Mouse (Mus musculus) midbrain, embryonic 13.5 days (tissue): ENCODE measurements at regions not wholly inside any gene's neighbourhood (a gene's known extent, or its start where the extent isn't known, plus 50 kb on each side); places are given as distances from the start of the nearest gene placed in this dataset.

Source experiments
- ATAC-seq: fragments of 200-750 bp; cut with Nextera tagmentation; 2 replicates; pipeline ENCODE4 v1.8.0; 2017; ENCODE audit warnings: mild to moderate bottlenecking, moderate TSS enrichment, moderate library complexity
- H3K27ac ChIP-seq: fragments of 300-500 bp; sonication (generic); 2 replicates; pipeline ENCODE4 v1.5.1; 2015; ENCODE audit warnings: inconsistent platforms, mild to moderate bottlenecking, moderate library complexity
- H3K27me3 ChIP-seq: fragments of 300-500 bp; sonication (generic); 2 replicates; pipeline ENCODE4 v1.6.1; 2015; ENCODE audit warnings: mild to moderate bottlenecking, inconsistent platforms
- H3K36me3 ChIP-seq: fragments of 300-500 bp; sonication (generic); 2 replicates; pipeline ENCODE4 v1.6.1; 2015; ENCODE audit warnings: mild to moderate bottlenecking, inconsistent platforms
- H3K4me1 ChIP-seq: fragments of 300-500 bp; sonication (generic); replicated peaks from 2 replicates; pipeline ENCODE4 v1.6.1; 2015; ENCODE audit warnings: inconsistent platforms
- H3K4me2 ChIP-seq: fragments of 300-500 bp; sonication (generic); replicated peaks from 2 replicates; pipeline ENCODE4 v1.6.1; 2015; ENCODE audit warnings: moderate library complexity, mild to moderate bottlenecking, inconsistent platforms
- H3K4me3 ChIP-seq: fragments of 300-500 bp; sonication (generic); replicated peaks from 2 replicates; pipeline ENCODE4 v1.5.1; 2015; ENCODE audit warnings: mild to moderate bottlenecking, inconsistent platforms
- H3K9ac ChIP-seq: fragments of 300-500 bp; sonication (generic); replicated peaks from 2 replicates; pipeline ENCODE4 v1.6.1; 2015; ENCODE audit warnings: mild to moderate bottlenecking, inconsistent platforms
- H3K9me3 ChIP-seq: fragments of 300-500 bp; sonication (generic); 2 replicates; pipeline ENCODE4 v1.6.1; 2016; ENCODE audit warnings: mild to moderate bottlenecking, inconsistent platforms
- WGBS: fragments of 180-500 bp; shearing (Covaris S2); methylation state at CpG from one replicate; pipeline ENCODE4 v1.1.7; 2015; 5-methylcytosine and 5-hydroxymethylcytosine counted together

DNA sequence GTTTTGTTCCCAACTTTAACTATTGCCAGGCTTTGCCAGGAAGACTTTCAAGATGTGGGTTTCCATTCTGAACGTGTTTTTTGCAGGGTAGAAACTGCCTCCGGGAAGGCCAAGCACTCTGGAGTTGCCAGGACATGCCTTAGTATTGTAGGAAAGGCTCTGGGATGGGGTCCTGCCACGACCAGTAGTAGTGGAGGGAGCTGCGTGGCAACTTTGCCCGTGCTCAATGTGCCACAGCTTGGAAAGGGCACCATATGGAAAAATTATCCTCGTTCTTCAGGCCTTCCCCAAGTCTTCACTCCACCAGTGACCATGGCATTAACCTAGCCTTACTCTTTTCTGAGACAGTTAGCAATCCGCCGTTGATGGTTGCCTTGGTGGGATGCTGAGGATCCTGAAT is 72.5 kb upstream of the Ppara start:
- 82% methylated on average over 8 of the region's 8 CpGs for WGBS
- Histone ChIP-seq H3K27me3 (peaks cover 91% of the 10 kb centered on the region), H3K4me1 (peaks cover 12% of the 10 kb centered on the region), H3K4me3 (no peak overlapping the region), H3K27ac (no peak overlapping the region), H3K9ac (no peak overlapping the region), H3K4me2 (no peak overlapping the region), H3K36me3 (no peaks in the 10 kb centered on the region), H3K9me3 (no peaks in the 10 kb centered on the region)
- no peak for ATAC-seq

DNA sequence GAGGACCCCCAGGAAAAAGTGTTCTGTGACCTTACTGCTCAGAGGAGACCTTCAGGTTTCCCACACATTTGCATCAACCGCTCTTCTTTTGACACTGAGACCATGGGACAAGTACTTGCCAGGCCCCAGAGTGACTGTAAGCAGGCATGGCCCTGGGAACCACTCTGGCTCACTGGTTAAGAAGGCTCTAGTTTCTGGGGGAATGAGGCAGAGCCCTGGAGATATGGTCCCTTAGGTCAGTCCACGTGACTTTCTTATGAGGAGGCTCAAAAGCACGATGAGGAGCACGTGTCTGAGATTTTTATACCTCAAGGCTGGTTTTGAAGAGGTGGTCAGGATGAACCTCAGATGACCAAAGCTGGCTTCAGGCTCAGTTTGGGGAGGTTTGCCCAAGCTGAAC is 72.1 kb upstream of the Ppara start:
- 87% methylated on average over 4 of the region's 4 CpGs for WGBS
- no peak for ATAC-seq
- H3K4me1 ChIP-seq = peaks cover 13% of the 10 kb centered on the region

DNA sequence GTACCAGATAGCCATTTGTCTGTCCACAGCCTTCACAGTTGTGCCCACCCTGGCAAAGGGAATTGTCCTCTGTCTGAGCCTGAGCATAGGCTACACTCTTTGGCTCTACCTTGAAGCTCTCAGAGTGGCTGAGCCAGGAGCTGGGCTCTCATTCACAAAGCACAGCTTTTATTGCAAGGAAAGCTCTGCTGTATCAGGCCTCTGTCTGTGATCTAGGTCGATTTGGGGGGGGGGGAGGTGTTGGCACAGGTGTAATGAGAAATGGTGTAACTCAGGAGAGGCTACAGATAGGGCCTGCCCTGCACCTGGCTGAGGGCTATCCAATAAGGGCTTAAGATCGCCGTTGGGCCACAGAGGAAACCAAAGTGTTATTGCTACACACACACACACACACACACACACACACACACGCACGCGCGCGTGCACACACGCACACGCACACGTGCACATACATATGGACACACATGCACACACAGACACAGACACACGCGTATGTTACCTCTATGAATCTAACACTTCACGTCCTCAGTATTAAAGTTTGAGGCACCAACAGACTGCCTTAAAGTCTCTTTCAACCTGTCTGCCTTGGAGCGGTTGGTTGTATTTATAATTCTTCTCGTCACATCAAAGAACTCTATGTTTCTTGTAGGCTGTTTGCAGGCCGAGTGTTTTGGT is 70.9 kb upstream of the Ppara start:
- ATAC-seq = no peak
- H3K27ac ChIP-seq = no peak overlapping the region

More for the DNA sequence above, 72.1 kb upstream of the Ppara start:
- Histone ChIP-seq H3K9ac (no peak overlapping the region), H3K27me3 (peaks cover 91% of the 10 kb centered on the region), H3K27ac (no peak overlapping the region), H3K9me3 (no peaks in the 10 kb centered on the region), H3K4me3 (no peak overlapping the region), H3K36me3 (no peaks in the 10 kb centered on the region), H3K4me2 (no peak overlapping the region)

DNA sequence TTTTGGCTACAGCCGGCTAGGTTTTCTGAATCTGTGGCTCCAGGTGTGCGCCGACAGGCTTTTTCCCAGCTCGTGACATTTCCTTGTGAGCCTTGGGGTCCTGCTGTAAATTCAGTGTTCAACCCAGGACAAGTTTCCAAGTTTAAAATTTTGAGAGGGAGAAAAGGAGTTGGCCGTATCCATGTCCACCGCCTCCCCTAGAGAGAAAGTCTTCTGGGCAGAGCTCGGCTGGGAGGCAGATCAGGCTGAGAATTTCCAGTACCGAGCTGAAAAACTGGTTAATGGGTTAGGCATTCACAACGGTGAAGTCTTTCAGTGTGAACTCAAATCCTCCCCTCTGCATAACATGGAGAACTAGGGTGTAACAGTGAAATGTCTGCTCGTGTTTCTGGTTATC is 70.4 kb upstream of the Ppara start:
- Histone ChIP-seq H3K4me3 (no peak overlapping the region), H3K4me1 (peaks cover 19% of the 10 kb centered on the region), H3K9ac (no peak overlapping the region), H3K27me3 (peaks cover 89% of the 10 kb centered on the region), H3K27ac (no peak overlapping the region), H3K36me3 (no peaks in the 10 kb centered on the region), H3K4me2 (no peak overlapping the region), H3K9me3 (no peaks in the 10 kb centered on the region)
- 78% methylated on average over 10 of the region's 10 CpGs for WGBS
- no peak for ATAC-seq

More for the DNA sequence above, 70.9 kb upstream of the Ppara start:
- WGBS = 87% methylated on average over 17 of the region's 17 CpGs
- Histone ChIP-seq H3K4me2 (no peak overlapping the region), H3K27me3 (peaks cover 89% of the 10 kb centered on the region), H3K4me3 (no peak overlapping the region), H3K9ac (no peak overlapping the region), H3K4me1 (peaks cover 14% of the 10 kb centered on the region), H3K36me3 (no peaks in the 10 kb centered on the region), H3K9me3 (no peaks in the 10 kb centered on the region)

DNA sequence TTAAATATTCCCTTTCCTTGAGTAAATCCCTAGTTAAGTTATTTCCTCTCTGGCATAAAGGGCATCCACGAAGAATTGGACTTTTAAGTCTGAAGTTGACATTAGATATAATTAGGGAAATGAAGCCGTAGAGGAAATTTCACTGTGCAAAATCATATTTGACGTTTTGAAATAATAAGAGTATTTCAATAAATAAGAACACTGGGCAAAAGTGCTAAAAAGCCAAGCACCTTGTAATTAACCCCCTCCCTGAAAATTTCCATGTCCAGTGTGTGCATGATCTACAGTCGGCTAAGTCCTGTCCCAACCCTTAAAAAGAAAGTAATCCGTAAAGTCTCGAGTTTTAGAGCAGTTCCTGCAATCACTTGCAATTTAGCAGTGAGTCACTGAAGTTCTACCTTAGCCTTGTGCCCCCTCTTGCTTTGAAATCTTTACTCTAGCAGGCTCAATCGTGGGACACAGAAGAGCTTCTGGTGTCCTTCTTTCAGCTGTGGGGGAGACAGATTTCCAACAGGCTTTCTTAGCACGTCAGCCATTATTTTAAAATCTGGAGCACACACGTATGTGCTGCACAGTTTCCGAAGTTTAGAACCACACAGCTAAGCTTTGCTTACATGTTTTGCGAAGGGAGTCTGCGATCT is 69.5 kb upstream of the Ppara start:
- ATAC-seq = no peak
- Histone ChIP-seq H3K9ac (no peak overlapping the region), H3K4me1 (peaks cover 28% of the 10 kb centered on the region), H3K27ac (no peak overlapping the region), H3K36me3 (no peaks in the 10 kb centered on the region), H3K4me2 (no peak overlapping the region), H3K4me3 (no peak overlapping the region), H3K9me3 (no peaks in the 10 kb centered on the region), H3K27me3 (peaks cover 90% of the 10 kb centered on the region)
- WGBS = 76% methylated on average over 12 of the region's 12 CpGs

DNA sequence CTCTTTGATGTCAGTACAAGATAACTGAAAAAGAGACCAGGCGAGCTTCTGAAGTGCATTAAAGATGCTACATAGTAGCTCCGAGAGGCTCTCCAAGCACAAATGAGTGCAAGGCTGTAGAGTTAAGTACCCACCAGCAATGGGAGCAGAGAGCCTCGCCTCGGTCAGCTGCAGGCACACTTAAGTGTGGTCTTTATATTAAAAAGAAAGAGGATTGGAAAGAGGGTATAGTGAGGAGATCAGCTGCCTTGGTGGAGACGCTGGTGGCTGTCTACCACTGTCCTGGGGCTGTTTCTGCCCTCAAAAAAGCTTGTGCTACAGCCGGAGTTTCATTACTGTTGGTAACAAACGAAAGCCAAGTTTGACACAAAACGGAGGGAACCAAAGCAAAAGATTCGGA is 68.3 kb upstream of the Ppara start:
- Histone ChIP-seq H3K36me3 (no peaks in the 10 kb centered on the region), H3K4me1 (peaks cover 22% of the 10 kb centered on the region), H3K27me3 (peaks cover 81% of the 10 kb centered on the region), H3K4me2 (no peak overlapping the region), H3K9ac (no peak overlapping the region), H3K4me3 (no peak overlapping the region), H3K9me3 (no peaks in the 10 kb centered on the region), H3K27ac (no peak overlapping the region)
- ATAC-seq = no peak
- whole genome bisulfite sequencing = 57% methylated on average over 9 of the region's 9 CpGs

DNA sequence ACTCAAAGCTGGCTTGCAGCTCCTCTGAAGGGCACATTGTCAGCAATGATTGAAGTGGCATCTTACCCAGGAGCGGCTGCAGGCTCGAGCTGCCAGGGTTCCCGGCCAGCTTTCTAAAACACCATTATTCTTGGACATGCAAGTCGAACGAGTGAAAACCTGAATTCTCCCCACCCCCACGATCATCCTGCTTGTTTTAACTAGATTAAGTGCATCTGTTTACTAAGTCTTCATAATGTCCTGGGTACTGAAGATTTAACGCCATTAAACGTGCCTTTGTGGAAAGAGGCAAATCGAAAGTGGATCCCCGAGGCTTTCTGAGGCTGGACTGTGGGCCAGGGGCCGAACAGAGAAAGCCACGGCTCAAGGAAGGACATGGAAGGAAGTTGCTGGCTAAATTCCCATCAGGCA is 67.4 kb upstream of the Ppara start:
- no peak overlapping the region for H3K4me3 ChIP-seq
- no peak for ATAC-seq
- H3K27me3 ChIP-seq = peaks cover 81% of the 10 kb centered on the region
- peaks cover 22% of the 10 kb centered on the region for H3K4me1 ChIP-seq
- H3K27ac ChIP-seq = peak overlapping the region; percentile 51
- H3K9ac ChIP-seq = no peak overlapping the region
- H3K36me3 ChIP-seq = no peaks in the 10 kb centered on the region
- 37% methylated on average over 12 of the region's 12 CpGs for WGBS
- no peaks in the 10 kb centered on the region for H3K9me3 ChIP-seq
- peak overlapping the region; percentile 29; the same call in 1 of the 2 replicates for H3K4me2 ChIP-seq

DNA sequence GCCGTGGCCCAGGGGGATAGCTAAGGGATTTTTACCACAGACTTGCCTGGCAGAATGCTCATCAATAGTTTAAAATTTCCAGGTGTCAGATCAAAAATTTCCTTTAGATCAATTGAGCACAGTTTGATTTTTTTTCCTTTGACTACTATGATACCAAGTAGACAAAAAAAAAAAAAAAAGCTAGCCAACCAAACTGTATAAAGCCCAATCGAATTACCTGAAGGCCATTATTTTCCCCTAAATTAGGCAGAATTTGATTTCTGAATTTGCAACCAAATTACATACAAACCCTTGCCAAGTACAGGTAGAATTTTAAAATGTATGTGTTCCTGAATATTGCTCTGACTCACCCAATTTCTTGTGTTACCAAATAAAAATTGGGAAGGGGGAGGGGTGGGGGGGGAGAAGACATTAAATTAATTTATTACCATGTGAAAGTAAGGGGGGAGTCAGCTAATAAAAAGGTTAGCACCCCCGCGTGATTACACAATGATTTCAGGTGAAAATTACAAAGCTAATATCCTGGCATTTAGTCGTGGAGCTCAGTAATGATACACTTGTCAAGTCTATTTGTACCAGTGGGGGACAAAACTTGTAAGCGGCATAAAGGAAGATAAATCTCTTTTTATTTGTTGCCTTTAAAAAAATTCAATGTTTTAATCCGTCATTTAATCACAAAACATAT is 66.7 kb upstream of the Ppara start:
- H3K4me2 ChIP-seq = no peak overlapping the region
- H3K4me1 ChIP-seq = peaks cover 25% of the 10 kb centered on the region
- H3K9ac ChIP-seq = no peak overlapping the region
- H3K4me3 ChIP-seq = no peak overlapping the region
- H3K9me3 ChIP-seq = no peaks in the 10 kb centered on the region
- H3K36me3 ChIP-seq = no peaks in the 10 kb centered on the region
- H3K27ac ChIP-seq = no peak overlapping the region
- no peak for ATAC-seq
- H3K27me3 ChIP-seq = peaks cover 80% of the 10 kb centered on the region
- 78% methylated on average over 7 of the region's 7 CpGs for WGBS

DNA sequence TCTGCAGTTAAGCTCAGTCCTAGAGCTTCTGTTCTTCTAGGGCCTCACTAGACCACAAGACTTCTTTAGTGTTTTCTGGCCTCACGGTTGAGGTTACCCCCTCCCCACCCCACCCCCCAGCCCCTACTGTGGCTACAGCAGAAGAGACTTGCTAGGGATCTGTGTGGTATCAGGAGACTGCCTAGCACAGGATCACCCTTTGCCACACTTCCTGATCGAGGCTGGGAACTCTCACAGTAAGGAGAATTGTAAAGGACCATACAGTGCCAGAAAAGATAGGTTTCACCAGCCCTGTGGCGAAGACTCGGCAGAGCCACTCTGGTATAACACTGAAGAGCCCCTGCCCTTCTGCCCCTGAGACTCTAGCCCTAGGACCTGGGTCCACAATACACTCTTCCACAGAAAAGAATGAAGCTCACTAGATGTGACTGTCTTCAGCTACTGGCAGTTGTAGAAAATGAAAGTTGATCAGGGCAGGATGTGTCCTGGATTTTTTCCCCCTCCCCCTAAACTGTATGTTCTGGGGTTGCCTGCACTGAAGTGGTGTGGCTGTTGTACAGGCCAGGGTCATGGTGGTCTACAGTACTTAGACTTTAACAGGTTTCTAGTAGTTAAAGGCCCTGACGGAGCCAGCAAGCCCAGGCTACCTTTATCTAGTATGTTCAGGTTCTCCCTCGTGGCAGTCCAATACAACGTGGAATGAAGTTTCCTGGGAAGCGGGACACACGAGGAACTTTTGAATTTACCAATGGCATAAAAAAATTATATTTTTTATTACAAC is 65.7 kb upstream of the Ppara start:
- no peaks in the 10 kb centered on the region for H3K9me3 ChIP-seq
- WGBS = 66% methylated on average over 9 of the region's 9 CpGs
- H3K9ac ChIP-seq = no peak overlapping the region; the same call in 1 of the 2 replicates
- peak overlapping the region; percentile 96 for H3K27ac ChIP-seq
- ATAC-seq = no peak
- H3K4me3 ChIP-seq = no peak overlapping the region; the same call in 1 of the 2 replicates
- peaks cover 79% of the 10 kb centered on the region for H3K27me3 ChIP-seq
- peaks cover 33% of the 10 kb centered on the region for H3K4me1 ChIP-seq
- H3K4me2 ChIP-seq = no peak overlapping the region; the same call in 1 of the 2 replicates
- H3K36me3 ChIP-seq = no peaks in the 10 kb centered on the region; the same call in 1 of the 2 replicates

DNA sequence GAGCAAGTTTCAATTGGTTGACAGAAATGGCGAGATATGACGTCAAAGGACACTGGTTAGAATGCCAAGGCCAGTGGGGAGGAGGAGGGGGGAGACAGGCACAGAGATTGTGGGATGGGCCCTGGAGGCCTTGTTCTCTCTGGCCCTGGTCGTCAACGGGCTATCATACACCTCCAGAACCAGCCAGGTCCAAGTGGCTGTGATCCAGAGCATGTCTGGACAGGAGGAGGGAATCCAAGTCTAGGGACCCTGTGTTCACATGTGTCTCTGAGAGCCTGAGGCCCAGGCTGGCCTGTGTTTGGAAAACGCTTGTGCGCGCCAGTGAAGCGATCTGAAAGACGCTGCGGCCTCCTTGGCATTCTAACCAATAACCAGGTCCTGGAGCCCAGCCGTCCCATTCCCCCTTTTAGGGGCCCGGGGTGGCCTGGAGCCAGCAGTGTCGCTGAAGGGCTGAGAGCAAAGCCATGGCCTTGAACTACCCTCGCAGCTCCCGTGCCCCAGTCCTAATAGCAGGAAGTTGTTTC is 65.1 kb upstream of the Ppara start:
- Histone ChIP-seq H3K4me2 (peak overlapping the region; percentile 74), H3K27me3 (peaks cover 80% of the 10 kb centered on the region), H3K9me3 (no peaks in the 10 kb centered on the region), H3K4me3 (peak overlapping the region; percentile 78), H3K9ac (peak overlapping the region; percentile 93), H3K36me3 (no peaks in the 10 kb centered on the region; the same call in 1 of the 2 replicates), H3K27ac (peak overlapping the region; percentile 96), H3K4me1 (peaks cover 39% of the 10 kb centered on the region)
- WGBS = 26% methylated on average over 15 of the region's 15 CpGs
- ATAC-seq = peak; percentile 4; the same call in 1 of the 2 replicates

DNA sequence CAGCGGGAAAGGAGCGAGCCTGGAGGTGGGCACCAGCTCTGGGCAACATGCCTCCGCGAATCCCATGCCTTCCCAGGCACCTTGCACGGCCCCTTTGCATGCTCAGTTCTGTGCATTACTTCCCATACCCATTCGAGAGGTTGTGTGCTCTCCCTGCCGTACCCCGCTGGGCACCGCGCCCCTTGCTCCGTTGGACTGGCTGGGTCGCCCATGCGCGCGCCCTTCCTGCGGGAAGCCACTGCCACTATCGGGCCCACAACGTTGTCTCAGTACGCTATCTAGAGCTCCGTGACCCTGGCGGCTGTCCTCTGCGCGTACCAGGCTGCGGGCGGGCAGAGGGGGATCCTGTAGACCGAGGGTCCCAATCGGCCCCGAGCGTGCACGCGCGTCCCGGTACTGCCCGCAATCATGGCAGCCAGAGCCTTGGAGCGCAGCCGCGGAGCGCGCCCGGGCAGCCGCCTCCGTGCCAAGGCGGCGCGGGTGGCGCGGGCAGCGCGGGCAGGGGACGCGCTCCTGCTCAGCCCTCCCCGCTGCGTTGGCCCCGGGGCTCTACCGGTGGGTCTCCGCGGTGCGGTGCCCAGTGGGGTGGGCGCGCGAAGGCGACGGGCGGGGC is 64.5 kb upstream of the Ppara start:
- H3K9me3 ChIP-seq = no peaks in the 10 kb centered on the region
- peak overlapping the region; percentile 96 for H3K27ac ChIP-seq
- peak overlapping the region; percentile 78 for H3K4me3 ChIP-seq
- peaks cover 82% of the 10 kb centered on the region for H3K27me3 ChIP-seq
- no peaks in the 10 kb centered on the region; the same call in 1 of the 2 replicates for H3K36me3 ChIP-seq
- peak overlapping the region; percentile 93 for H3K9ac ChIP-seq
- peak; percentile 82 for ATAC-seq
- under 1% methylated on average over 53 of the region's 64 CpGs for WGBS
- peaks cover 43% of the 10 kb centered on the region for H3K4me1 ChIP-seq
- peak overlapping the region; percentile 74 for H3K4me2 ChIP-seq
